Mouse (Mus musculus): ENCODE measurements around the gene Pitx1. TPM values are rescaled to one million over a fixed set of nuclear protein-coding genes. Genes with fewer than 3 reads are reported as not detected.

The Pitx1 gene
- polyA plus RNA-seq, 1 experiment from 2014 or later: 37.5 TPM

DNA sequence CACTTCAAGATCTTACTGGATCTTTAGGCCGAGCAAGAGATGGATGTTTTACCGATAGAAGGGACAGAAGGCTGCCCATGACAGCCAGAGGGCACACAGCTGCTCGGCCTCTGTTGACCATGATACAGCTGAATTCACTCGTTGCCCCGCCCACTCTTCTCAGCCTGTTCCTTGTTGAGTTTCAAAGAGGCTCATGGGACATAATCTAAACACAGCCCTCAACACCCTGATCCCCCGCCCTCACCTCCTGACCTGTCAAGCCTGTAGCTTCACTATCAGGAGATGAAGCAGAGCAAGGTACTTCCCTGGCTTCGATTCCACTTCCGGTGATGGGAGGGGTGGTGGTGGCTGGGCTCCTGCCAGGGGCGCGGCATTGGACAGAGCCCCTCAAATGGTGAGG is 11.8 kb upstream of the Pitx1 start:
- Histone ChIP-seq H3K27me3 (peaks cover 85% of the 10 kb centered on the region), H3K27ac (no peak overlapping the region)
- no peak for ATAC-seq (ENCODE audit: insufficient number of reproducible peaks, low FRiP score, low TSS enrichment, low read depth)

DNA sequence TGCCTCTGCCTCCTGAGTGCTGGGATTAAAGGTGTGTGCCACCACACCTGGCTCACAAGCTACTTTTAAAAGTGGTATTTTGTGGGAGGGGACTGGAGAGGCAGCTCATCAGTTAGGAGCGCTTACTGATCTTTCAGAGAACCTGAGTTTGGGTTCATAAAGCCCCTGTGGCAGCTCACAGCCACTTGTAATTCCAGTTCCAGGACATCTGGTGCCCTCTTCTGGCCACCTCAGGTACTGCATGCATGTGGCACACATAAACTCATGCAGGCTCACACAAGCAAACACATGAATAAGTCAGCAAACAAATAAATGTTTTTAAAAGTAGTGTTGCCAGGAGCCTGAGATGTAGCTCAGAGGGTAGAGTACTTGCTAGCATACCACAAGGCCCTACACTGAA is 7.7 kb upstream of the Pitx1 start:
- Histone ChIP-seq H3K4me3 (no peak overlapping the region), H3K9me3 (no peaks in the 10 kb centered on the region), H3K27me3 (peaks cover 92% of the 10 kb centered on the region), H3K4me1 (peaks cover 28% of the 10 kb centered on the region), H3K4me2 (no peak overlapping the region), H3K9ac (no peak overlapping the region), H3K27ac (no peak overlapping the region), H3K36me3 (no peaks in the 10 kb centered on the region)
- 96% methylated on average over 1 of the region's 1 CpGs for WGBS
- no peak for ATAC-seq (ENCODE audit: insufficient number of reproducible peaks, low FRiP score, low TSS enrichment, low read depth)

More for the DNA sequence above, 11.8 kb upstream of the Pitx1 start:
- Histone ChIP-seq H3K4me3 (no peak overlapping the region), H3K36me3 (no peaks in the 10 kb centered on the region), H3K4me2 (no peak overlapping the region), H3K9ac (no peak overlapping the region), H3K4me1 (peaks cover 15% of the 10 kb centered on the region), H3K9me3 (no peaks in the 10 kb centered on the region)
- whole genome bisulfite sequencing: 31% methylated on average over 10 of the region's 10 CpGs

DNA sequence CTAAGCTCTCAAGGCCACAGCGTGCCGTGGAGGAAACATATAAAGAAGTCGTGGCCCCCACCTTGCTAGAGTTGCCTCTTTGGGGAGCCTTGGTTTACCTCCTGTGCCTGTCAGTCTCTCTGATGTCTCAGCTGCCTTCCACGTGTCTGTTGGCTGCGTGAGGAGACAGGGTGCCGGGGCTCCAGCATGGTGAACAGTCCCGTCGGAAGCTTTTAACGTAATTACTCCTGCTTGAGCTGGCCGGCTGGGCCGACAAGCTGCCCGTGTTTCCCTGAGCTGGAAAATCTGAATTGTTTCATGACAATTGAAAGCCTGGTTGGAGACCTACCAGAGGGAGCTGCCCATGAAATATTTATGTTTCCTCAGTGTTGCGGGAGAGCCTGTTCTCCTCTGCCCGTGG is 4.2 kb upstream of the Pitx1 start:
- H3K4me2 ChIP-seq: no peak overlapping the region
- no peak overlapping the region for H3K27ac ChIP-seq
- H3K27me3 ChIP-seq: peaks cover 92% of the 10 kb centered on the region
- H3K9me3 ChIP-seq: no peaks in the 10 kb centered on the region
- peaks cover 36% of the 10 kb centered on the region for H3K4me1 ChIP-seq
- ATAC-seq (ENCODE audit: insufficient number of reproducible peaks, low FRiP score, low TSS enrichment, low read depth): no peak
- H3K4me3 ChIP-seq: no peak overlapping the region
- no peak overlapping the region for H3K9ac ChIP-seq
- H3K36me3 ChIP-seq: no peaks in the 10 kb centered on the region
- 34% methylated on average over 14 of the region's 14 CpGs for WGBS

DNA sequence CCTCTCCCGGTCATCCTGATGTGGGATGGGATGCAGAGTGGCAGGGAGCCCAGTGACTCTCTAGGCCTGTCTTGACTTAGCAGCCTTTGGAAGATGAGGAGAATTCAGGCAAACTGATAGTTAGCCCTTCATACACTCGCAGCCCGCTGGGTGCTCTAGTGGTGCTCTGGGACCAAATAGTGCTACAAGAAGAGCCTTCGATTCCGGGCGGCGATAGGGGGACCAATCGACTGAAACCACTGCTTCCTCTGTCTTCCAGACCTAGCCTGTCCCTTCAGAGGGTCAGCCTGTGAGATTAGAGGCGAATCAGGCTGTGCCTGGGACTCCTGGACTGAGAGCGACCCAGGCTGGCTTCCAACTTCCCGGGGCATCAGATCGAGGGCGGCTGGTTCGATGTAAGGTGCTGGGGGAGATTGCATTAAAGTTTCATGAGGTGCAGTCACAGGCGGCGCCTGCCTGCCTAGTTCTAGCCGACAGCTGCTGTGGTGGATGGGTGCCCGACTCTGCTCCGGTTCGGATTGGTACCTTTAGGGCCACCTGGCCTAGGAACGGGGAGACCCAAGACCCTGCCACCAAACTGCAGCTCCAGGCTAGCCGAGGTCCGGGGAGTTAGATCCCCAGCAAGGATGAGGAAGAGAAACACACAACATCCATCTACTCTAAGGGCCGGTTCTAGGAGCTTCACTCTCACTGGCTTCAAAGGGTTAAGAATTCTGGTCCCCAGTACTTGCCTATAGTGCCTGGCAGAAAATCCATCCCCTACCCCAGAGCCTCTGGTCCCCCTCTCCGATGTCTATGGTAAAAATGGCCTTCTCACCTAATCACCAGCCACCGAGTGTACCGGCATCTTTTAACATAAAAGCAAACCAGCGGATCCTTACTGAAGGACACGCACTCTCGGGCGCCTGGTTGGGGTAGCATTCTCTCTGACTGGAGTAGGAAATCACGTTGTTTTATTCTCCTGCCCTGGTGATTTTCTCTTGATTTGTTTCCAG is 1.1 kb upstream of the Pitx1 start:
- no peak for ATAC-seq (ENCODE audit: insufficient number of reproducible peaks, low FRiP score, low TSS enrichment, low read depth)
- no peak overlapping the region; the same call in 1 of the 2 replicates for H3K4me3 ChIP-seq
- H3K4me1 ChIP-seq: peaks cover 36% of the 10 kb centered on the region
- WGBS: 8% methylated on average over 32 of the region's 32 CpGs
- peaks cover 97% of the 10 kb centered on the region for H3K27me3 ChIP-seq
- H3K27ac ChIP-seq: no peak overlapping the region
- H3K9me3 ChIP-seq: no peaks in the 10 kb centered on the region
- no peak overlapping the region for H3K9ac ChIP-seq
- peak overlapping the region; percentile 51; the same call in 1 of the 2 replicates for H3K4me2 ChIP-seq
- H3K36me3 ChIP-seq: no peaks in the 10 kb centered on the region

DNA sequence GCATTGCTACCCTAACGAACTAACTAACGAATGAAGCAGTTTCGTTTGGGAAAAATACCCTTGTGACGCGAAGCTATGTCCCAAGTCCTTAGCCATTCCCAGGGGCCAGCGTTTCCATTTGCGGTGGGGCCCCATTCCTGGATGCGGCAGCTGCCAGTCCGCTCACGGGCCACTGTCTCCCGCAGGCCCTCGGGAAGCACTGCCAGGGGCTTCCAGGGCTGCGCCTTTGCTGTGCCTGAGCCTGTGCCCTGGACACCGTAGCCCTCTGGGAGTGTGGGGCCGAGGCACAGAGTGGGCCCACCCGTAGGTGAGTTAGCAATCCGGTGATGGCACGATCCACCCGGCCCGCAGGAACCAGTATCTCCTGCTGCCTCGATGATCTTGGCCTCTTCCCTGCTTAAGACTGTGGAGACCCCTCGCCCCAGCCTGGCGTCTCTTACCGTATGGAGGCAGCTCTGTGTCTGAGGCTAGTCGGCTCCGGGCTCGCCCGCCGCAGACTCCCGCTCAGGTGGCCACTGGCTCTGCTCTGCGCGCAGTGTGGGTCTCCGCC is 369 bp downstream of the Pitx1 start:
- Histone ChIP-seq H3K36me3 (no peaks in the 10 kb centered on the region), H3K27ac (peak overlapping the region; percentile 38), H3K4me1 (peaks cover 42% of the 10 kb centered on the region), H3K9ac (peak overlapping the region; percentile 26; the same call in 1 of the 2 replicates), H3K4me3 (peak overlapping the region; percentile 40), H3K27me3 (peaks cover 97% of the 10 kb centered on the region), H3K9me3 (no peaks in the 10 kb centered on the region), H3K4me2 (peak overlapping the region; percentile 51)
- ATAC-seq (ENCODE audit: insufficient number of reproducible peaks, low FRiP score, low TSS enrichment, low read depth): no peak
- WGBS: 1% methylated on average over 33 of the region's 33 CpGs

DNA sequence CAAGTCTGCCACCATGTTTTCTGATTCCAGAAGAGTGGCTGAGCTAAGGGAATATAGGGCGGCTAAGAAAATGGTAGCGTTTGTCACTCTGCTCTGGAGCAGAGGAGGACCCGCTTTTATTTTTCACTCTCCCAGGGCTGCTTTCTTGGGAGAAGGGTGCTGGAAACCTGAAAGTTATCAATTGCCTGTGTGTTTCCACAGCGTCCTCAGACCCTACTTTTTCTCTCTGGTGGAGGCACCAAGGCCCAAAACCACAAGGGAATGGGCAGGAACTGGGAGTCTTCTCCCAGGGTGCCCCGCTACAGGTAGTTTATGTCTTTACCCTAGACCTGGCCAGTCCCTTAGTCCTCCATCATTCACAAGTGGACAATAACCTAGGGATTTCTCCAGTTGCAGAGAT is 1.3 kb downstream of the Pitx1 start:
- Histone ChIP-seq H3K9ac (no peak overlapping the region), H3K9me3 (no peaks in the 10 kb centered on the region), H3K4me2 (0 out of 2 replicates have a peak overlapping the region, but pooled peaks have one; percentile 51), H3K4me1 (peaks cover 46% of the 10 kb centered on the region), H3K27ac (no peak overlapping the region), H3K27me3 (peaks cover 96% of the 10 kb centered on the region), H3K4me3 (0 out of 2 replicates have a peak overlapping the region, but pooled peaks have one; percentile 13), H3K36me3 (no peaks in the 10 kb centered on the region)
- 29% methylated on average over 5 of the region's 5 CpGs for WGBS
- ATAC-seq (ENCODE audit: insufficient number of reproducible peaks, low FRiP score, low TSS enrichment, low read depth): no peak

DNA sequence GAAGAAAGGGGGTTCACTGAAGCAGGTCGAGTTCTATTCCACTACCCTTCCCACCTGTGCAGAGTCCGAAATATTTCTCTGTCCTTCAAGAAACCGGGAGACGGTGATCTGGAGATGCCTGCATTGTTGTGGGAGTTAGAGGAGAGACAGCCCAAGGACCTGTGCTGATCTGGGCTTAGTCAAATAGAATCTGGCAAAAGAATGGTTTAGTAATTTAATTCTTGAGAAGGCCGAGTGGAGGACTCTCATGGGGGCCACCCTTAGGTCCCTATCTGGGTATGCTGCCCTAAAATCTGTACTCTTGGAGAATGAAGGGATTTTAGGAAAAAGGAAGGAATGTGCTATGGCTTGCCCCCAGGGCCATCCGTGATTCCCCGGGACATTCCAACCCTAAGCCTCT is 2.1 kb downstream of the Pitx1 start:
- WGBS: 20% methylated on average over 7 of the region's 7 CpGs
- H3K4me1 ChIP-seq: peaks cover 48% of the 10 kb centered on the region
- H3K4me2 ChIP-seq: 0 out of 2 replicates have a peak overlapping the region, but pooled peaks have one; percentile 6
- no peaks in the 10 kb centered on the region for H3K36me3 ChIP-seq
- H3K9me3 ChIP-seq: no peaks in the 10 kb centered on the region
- no peak overlapping the region for H3K27ac ChIP-seq
- H3K4me3 ChIP-seq: no peak overlapping the region
- ATAC-seq (ENCODE audit: insufficient number of reproducible peaks, low FRiP score, low TSS enrichment, low read depth): no peak
- no peak overlapping the region for H3K9ac ChIP-seq
- H3K27me3 ChIP-seq: peaks cover 94% of the 10 kb centered on the region

DNA sequence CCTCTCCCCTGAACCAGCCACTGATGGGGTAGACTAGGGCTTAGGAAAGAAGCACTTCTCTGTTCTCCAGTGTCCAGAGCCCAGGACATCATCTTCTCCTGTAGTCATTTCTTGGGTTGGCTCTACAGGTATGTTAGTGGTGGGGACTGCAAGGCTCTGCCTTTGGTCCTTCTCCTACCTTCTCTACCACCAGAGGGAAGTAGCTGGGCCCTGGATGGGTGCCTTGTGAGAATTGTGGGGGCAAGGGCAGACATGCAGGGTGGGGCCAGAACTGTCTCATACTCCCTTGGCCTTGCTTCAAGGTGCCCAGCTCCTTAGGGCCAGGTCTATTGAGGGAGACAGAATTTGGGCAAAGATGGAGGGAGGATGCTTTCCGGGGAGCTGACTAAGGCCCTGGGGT is 3.4 kb downstream of the Pitx1 start:
- H3K27ac ChIP-seq: no peak overlapping the region
- H3K9ac ChIP-seq: no peak overlapping the region
- no peak overlapping the region for H3K4me2 ChIP-seq
- H3K4me1 ChIP-seq: peaks cover 60% of the 10 kb centered on the region
- ATAC-seq (ENCODE audit: insufficient number of reproducible peaks, low FRiP score, low TSS enrichment, low read depth): no peak
- peaks cover 96% of the 10 kb centered on the region for H3K27me3 ChIP-seq
- H3K9me3 ChIP-seq: no peaks in the 10 kb centered on the region
- H3K4me3 ChIP-seq: no peak overlapping the region
- H3K36me3 ChIP-seq: no peaks in the 10 kb centered on the region
- 56% methylated on average over 1 of the region's 1 CpGs for WGBS

DNA sequence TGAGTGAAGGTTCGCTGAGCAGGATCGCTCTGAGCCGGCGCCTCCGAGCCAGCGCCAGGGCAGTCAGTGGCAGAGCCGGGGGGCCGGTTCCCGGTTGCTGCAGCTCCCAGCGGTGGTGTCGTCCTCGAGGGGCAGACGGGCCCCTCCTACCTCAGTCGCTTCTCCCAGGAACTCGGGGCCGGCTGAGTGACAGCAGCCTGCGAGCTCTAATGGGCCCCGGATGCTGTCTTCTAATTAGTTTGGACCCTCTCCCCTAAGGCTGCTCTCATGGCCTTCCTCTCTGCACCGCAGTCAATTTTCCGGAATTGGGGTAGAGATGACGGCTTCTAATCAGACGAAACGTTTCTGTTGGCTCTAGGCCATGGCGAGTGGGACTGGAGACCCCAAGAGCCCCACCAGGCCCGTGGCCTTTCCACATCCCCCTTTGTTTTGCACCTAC is 4.3 kb downstream of the Pitx1 start:
- H3K9ac ChIP-seq: peak overlapping the region; percentile 23; the same call in 1 of the 2 replicates
- peak overlapping the region; percentile 68 for H3K4me2 ChIP-seq
- H3K4me3 ChIP-seq: peak overlapping the region; percentile 58
- peaks cover 55% of the 10 kb centered on the region for H3K4me1 ChIP-seq
- 8% methylated on average over 25 of the region's 25 CpGs for WGBS
- no peaks in the 10 kb centered on the region for H3K9me3 ChIP-seq
- peaks cover 91% of the 10 kb centered on the region for H3K27me3 ChIP-seq
- H3K36me3 ChIP-seq: no peaks in the 10 kb centered on the region
- ATAC-seq (ENCODE audit: insufficient number of reproducible peaks, low FRiP score, low TSS enrichment, low read depth): no peak
- H3K27ac ChIP-seq: peak overlapping the region; percentile 76

DNA sequence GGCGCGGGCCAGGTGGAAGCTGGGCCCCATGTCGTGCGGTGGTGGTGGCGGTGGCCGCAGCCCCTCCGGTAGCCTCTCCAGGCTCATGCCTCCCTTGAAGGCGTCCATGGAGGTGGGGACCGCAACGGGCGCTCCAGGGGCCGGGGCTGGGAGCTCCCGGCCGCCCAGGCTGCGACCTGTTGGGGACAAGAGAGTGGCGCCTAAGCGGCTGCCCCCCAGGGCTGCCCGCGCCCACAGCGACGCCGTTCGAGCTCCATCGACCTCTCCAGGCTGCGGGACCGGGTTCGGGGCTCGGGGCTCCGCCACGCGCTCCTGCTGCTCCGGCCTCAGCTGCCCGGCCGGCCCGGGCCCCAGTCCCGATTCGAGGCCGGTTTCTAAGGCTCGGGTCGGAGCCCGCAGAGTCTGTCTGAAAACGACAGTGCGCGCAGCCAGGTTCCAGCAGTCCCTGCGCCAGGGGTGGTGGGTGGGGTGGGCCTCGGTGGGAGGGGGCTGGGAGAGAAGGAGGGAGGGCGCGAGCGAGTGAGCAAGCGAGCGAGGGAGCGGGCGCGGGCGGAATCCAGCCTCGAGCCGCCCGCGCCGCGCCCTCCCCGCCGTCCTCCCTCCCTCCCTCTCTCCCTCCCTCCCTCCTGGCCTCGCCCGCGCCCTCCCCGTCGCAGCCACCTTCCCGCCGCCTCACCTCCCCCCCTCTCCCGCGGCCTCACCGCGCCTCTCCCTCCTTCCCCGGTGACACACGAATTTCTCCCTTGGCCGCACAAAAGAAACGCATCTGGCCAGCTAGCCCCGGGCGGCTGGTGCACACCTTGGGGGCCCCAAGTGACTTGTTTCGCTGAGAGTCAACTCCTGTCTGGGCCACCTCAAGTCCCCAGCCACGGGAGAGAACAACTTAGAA is 4.9 kb downstream of the Pitx1 start:
- Histone ChIP-seq H3K4me1 (peaks cover 52% of the 10 kb centered on the region), H3K4me3 (peak overlapping the region; percentile 58), H3K9me3 (no peaks in the 10 kb centered on the region), H3K27ac (peak overlapping the region; percentile 84), H3K4me2 (peak overlapping the region; percentile 68), H3K36me3 (no peaks in the 10 kb centered on the region), H3K27me3 (peaks cover 89% of the 10 kb centered on the region), H3K9ac (peak overlapping the region; percentile 60)
- WGBS: under 1% methylated on average over 43 of the region's 82 CpGs
- peak; percentile 68 for ATAC-seq (ENCODE audit: insufficient number of reproducible peaks, low FRiP score, low TSS enrichment, low read depth)

DNA sequence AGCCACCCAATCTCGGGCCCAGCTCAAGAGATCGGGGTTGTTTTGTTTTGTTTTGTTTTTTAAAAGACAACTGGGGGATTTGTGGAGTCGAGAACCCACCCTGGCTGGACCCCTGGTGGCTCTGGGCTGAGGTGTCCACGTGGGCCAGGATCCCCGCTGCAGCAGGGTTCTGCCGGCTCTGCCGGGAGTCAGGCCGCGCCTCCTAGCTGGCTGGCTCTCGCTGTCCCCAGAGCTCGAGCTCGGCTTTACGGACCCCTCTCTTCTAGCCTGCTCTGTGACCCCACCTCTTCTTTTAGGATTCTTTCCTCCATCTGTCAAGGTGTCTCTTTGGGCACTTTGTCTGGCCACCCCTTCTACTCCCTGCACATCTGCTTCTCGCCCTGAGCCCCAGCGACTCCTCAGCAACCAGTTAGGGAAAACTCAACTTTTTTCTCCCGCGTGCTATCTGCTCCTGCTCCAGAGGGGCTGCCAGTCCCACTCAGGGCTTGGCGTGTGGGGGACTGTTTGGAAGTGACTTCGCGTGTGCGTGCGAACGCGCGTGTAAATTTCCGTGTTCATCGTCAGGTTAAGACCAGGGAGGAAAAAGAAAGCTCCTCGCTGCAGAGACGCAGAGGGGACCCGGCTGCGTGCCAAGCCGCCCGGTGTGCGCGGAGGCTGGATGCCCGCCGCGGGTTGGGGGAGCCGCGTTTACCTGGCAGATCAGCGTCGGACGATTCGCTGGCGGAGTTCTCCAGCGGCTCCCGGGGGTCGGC is 5.7 kb downstream of the Pitx1 start:
- H3K27ac ChIP-seq: peak overlapping the region; percentile 84
- H3K4me2 ChIP-seq: peak overlapping the region; percentile 68
- H3K9ac ChIP-seq: peak overlapping the region; percentile 60
- H3K36me3 ChIP-seq: no peaks in the 10 kb centered on the region
- peaks cover 53% of the 10 kb centered on the region for H3K4me1 ChIP-seq
- H3K4me3 ChIP-seq: peak overlapping the region; percentile 58
- WGBS: 1% methylated on average over 48 of the region's 48 CpGs
- ATAC-seq (ENCODE audit: insufficient number of reproducible peaks, low FRiP score, low TSS enrichment, low read depth): no peak
- H3K27me3 ChIP-seq: peaks cover 88% of the 10 kb centered on the region
- H3K9me3 ChIP-seq: no peaks in the 10 kb centered on the region
